Mouse (Mus musculus) left cerebral cortex, postnatal 36 days (tissue): ENCODE measurements around the gene Dact1. TPM values are rescaled to one million over a fixed set of nuclear protein-coding genes. Genes with fewer than 3 reads are reported as not detected.

Experiments
- DNase-seq, 2 experiments: peaks; one replicate each; pipeline ENCODE4 v3.0.0; 2021 to 2022; ENCODE audit warnings: low spot score in 2 of 2, mixed read lengths in 1 of 2
- intact Hi-C: fragments of 180-260 bp; cut with DNase I; formaldehyde crosslinking; loops from one replicate; pipeline ENCODE4 v1.15.1; 2025
- total RNA-seq, 2 experiments: library from RNA; stranded (reverse); gene quantifications; 2 replicates each; pipeline ENCODE4 v1.2.3; 2021

The Dact1 gene
- 1 to 10 TPM; 9.2 to 9.8 TPM for total RNA-seq

- peak; percentile 69 to 72 for DNase-seq
- intact Hi-C loops: loop anchor here (2.0 to 10.0 kb wide), 5 partner anchors 68 to 453 kb away; no protein-coding TSS in a partner anchor
Measured at GRCm38 (mm10) chr12:71309581-71310067, at the start of gene Dact1. Dact1 (plus strand) TSS chr12:71309884.

GRCm38 (mm10) chr12:71264211-71264610 is 45.5 kb upstream of the Dact1 start:
- intact Hi-C loops: no loop called here
- no peak for DNase-seq

- intact Hi-C loops: no loop called here
- no peak for DNase-seq
Measured at GRCm38 (mm10) chr12:71269367-71269766, 40.3 kb upstream of the Dact1 start.

- intact Hi-C loops: loop anchor here (5.0 kb wide), 1 partner anchor 51 kb away; no protein-coding TSS in a partner anchor
- DNase-seq: no peak
Measured at GRCm38 (mm10) chr12:71271131-71271530, 38.6 kb upstream of the Dact1 start.

- intact Hi-C loops: loop anchor here (5.0 kb wide), 1 partner anchor 48 kb away; no protein-coding TSS in a partner anchor
- DNase-seq: no peak
Measured at GRCm38 (mm10) chr12:71274519-71275237, 35.0 kb upstream of the Dact1 start.

- intact Hi-C loops: no loop called here
Measured at GRCm38 (mm10) chr12:71275906-71276595, 33.6 kb upstream of the Dact1 start.

GRCm38 (mm10) chr12:71279521-71280262 is 30.0 kb upstream of the Dact1 start:
- peak; percentile 21 to 32 for DNase-seq
- intact Hi-C loops: no loop called here

More at GRCm38 (mm10) chr12:71275906-71276595, 33.6 kb upstream of the Dact1 start:
- no peak for DNase-seq

- intact Hi-C loops: no loop called here
- no peak for DNase-seq
Measured at GRCm38 (mm10) chr12:71281201-71281768, 28.4 kb upstream of the Dact1 start.

- intact Hi-C loops: no loop called here
- no peak for DNase-seq
Measured at GRCm38 (mm10) chr12:71285399-71285798, 24.3 kb upstream of the Dact1 start.

GRCm38 (mm10) chr12:71290460-71290859 is 19.2 kb upstream of the Dact1 start:
- no peak for DNase-seq
- intact Hi-C loops: no loop called here

- intact Hi-C loops: no loop called here
- DNase-seq: no peak
Measured at GRCm38 (mm10) chr12:71293960-71294942, 15.4 kb upstream of the Dact1 start.

- intact Hi-C loops: no loop called here
- DNase-seq: no peak
Measured at GRCm38 (mm10) chr12:71296849-71297535, 12.7 kb upstream of the Dact1 start.

GRCm38 (mm10) chr12:71310068-71310931 is 616 bp downstream of the Dact1 start:
- intact Hi-C loops: loop anchor here (2.0 to 10.0 kb wide), 4 partner anchors 67 to 452 kb away; no protein-coding TSS in a partner anchor
- peak; percentile 7 to 37 for DNase-seq

GRCm38 (mm10) chr12:71311237-71311887 is 1.7 kb downstream of the Dact1 start:
- peak; percentile 31 to 46 for DNase-seq
- intact Hi-C loops: loop anchor here (2.0 to 10.0 kb wide), 4 partner anchors 66 to 451 kb away; no protein-coding TSS in a partner anchor

GRCm38 (mm10) chr12:71318239-71318638 is 8.6 kb downstream of the Dact1 start:
- intact Hi-C loops: loop anchor here (10.0 kb wide), 1 partner anchor 257 kb away; no protein-coding TSS in a partner anchor
- no peak for DNase-seq

- intact Hi-C loops: loop anchor here (10.0 kb wide), 1 partner anchor 255 kb away; no protein-coding TSS in a partner anchor
Measured at GRCm38 (mm10) chr12:71319536-71319935, 9.9 kb downstream of the Dact1 start.

More at GRCm38 (mm10) chr12:71319536-71319935, 9.9 kb downstream of the Dact1 start:
- no peak for DNase-seq
